Mouse (Mus musculus): ENCODE measurements around the gene Tubgcp2.
A peak's percentile ranks its signal among the peaks of the same experiment; 100 is the strongest.

Tubgcp2 gene

DNA sequence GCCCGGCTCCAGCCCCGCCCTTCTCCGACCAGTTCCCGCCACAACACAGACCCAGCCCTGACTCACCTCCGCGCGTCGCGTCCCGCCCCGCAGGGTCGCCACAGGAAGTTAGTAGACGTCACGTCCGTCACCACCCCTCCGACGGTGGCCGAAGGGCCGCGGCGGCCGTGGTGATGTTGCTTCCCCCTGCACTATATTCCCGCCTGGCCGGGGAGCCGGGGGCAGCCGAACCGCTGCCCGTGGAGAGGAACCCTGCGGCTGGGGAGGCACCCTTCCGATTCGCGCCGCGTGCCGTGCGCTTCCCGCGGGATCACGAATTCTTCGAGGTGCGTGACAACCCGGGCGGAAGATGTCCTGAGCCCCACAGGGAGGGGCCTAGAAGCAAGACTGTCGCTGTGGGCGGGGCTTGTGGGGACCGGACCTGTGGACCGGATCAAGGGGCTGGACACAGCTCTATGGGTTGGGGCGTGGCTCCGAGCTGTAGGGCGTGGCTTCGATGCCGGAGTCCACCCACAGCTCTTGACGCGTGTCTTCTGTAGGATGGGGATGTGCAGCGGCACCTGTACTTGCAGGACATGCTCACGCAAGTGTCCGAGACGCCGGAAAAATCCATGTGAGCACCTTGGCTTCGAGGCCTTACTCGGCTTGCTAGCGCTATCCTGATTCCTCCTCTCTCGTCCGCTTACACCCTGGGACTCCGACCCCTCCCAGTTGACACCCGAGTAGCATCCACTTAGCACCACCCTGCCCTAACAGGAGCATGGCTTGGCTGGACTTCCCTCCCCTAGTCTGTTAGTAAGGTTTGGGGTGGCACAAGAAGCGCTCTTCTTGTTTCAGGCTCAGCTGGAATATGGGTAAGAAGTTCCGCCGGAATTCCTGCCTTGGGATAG, at the start of gene Tubgcp2, which contains the start of gene Zfp511:
Tubgcp2 (minus strand) TSS at position 389 of the 890 bp plus-strand sequence.
Zfp511 (plus strand) TSS at position 111 of the 890 bp plus-strand sequence.
- DNase-seq (ENCODE audit: low read depth in 2 of 2, low spot score in 2 of 2): peak; percentile 67 to 75

DNA sequence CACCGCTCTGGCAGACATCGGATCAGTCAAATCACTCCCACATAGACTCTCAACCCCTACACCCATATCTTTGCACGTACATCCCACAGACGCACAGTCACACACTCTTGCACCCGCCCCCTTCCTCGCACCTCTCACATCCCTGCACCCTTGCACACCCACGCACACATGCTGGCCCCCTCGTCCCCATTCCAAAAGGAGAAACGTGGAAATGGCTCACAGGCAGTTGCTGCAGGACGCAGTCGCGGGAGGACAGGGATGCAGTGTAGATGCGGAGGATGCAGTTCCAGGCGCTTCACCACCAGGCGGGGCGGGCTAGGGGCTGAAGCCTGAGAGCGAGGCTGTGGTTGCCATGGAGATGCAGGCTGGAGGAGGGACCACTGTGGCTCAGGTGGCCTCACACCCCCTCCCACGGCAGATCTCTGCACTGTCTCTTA, 45.8 kb upstream of the Tubgcp2 start, which contains the start of gene Caly:
Caly (minus strand) TSS at position 307 of the 437 bp plus-strand sequence.
- DNase-seq (ENCODE audit: low read depth in 2 of 2, low spot score in 2 of 2): no peak

DNA sequence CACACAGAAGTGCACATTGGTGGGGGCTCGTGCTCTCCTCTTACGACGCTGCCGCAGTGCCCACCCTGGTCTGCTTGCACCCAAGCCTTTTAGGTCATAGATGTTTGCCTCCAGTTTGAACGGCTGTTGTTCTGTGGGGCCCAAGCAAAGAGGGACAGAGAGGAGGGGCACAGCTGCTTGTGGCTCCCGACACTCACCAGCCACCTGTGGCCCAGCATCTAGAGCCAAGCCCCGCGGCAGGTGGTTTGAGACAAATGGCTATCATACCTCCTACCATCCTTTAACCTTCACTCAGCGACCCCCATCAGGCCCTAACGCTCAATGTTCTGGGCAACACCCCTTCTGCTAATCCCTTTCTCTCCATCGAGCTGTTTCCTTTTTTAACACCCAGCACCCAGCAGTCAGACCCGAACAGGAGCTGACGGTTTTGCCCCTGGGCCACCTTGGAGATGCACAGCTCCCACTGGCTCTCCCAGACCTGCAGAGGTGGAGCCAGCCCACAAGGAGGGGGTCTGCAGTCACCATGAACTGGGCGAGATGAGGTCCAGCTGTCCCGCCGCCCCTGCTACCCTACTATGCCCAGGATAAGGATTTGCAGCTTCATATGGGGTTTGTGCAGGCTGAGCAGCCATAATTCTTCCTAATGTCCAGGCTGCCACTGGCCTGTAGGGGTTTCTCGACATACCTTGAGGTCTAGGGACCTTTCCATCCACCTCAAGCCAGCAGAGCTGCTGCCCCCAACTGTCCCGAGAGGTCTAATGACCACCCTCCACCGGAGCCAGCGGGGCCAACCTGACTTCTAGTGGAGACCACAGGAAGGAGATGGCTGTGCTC, 45.2 kb upstream of the Tubgcp2 start:
- no peak for DNase-seq (ENCODE audit: low read depth in 2 of 2, low spot score in 2 of 2)

DNA sequence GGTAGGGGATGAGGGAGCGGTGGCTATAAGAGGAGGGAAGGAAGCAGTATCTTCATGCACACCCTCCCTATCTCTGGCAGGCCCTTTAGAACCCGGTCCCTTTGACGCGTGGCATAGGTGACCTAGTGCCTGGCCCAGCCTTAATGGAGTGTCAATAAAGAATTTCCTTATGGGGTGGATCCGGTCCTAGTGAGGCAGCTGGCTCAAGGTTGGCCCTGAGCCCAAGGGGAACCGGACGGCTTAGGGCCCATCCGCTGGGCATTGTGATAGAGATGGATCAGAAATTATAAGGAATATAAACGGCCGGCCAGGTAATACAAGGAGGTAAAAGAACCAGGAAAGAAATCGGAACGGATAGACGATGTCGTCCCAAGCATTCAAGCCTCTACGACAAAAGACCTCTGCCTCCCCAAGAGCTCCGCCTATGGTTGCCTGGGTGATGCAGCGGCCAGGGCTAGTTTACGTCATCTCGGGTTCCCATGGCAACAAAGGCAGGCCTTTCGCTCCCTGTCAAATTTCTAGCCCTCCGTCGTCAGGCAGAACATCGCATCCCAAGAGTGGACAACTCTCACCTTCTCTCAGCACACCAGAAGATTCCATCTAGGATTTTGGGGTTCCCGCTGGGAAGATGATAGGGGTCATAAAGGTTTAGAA, 44.2 kb upstream of the Tubgcp2 start:
- peak; percentile 20 to 36 for DNase-seq (ENCODE audit: low read depth in 2 of 2, low spot score in 2 of 2)

DNA sequence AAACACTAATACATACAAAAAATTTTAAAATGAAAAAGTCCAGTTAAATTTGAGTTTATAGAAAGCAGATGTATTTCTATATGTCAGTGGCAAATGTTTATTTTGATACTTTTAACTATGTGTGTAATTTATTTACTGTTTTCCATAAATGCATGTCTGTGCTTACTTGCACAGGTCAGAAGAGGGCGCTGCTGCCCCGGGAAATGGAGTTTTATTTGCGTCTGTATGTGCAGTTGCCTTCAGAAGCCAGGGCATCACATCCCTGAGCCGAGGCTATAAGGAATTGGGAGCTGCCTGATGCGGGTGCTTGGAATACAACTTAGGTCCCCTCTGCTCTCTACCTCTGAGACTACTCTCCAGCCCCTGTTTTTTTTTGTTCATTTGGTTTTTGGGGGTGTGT, 42.2 kb upstream of the Tubgcp2 start:
- DNase-seq (ENCODE audit: low read depth in 2 of 2, low spot score in 2 of 2): peak; percentile 30 to 41

DNA sequence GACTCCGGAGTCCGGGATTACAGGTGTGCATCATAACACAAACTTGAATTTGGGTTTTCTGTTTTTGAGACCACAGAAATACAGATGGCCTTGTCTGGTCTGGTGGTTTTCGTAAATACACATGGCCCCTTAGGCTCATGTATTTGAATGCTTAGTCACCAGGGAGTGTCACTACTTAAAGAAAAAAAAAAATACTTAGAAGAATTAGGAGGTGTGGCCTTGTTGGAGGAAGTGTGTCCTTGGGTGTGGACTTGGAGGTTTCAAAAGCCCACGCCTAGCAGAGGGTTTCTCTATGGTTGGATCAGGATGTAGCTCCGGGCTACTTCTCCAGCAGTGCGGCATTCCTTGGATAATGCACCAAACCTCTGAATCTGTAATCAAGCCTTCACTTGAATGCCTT, 41.2 kb upstream of the Tubgcp2 start:
- no peak for DNase-seq (ENCODE audit: low read depth in 2 of 2, low spot score in 2 of 2)

DNA sequence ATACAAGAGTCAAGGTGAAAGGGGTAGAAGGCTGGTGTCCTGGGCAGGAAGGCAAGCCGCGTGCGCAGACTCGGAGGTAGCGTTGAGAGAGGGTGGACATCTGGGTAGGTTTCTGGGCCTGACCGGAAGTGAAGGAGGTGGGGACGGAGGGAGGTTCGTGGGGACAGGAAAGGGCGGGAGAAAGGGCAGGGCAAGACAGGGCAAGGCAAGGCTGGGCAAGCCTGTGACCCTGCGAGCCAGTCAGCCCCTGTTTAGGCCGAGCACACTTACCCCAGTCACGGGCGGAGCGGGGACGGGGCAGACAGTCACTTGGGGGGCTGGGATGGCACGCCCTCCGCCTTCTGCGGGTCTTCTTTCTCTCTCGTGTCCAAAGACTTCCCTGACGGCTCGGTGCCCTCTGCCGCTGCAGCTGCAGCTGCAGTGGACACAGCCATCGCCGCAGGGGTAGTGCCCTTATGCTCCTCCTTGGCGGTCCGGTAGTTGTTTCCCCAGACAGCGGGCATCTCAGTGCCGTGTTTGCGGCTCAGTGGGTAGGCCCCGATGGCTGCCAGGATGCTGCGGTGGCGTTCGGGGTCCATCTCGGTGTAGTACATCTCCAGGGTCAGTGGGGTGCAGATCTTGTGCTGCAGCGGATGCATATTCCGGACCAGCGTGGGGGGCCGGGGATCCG, 33.7 kb upstream of the Tubgcp2 start:
- DNase-seq (ENCODE audit: low read depth in 2 of 2, low spot score in 2 of 2): no peak

DNA sequence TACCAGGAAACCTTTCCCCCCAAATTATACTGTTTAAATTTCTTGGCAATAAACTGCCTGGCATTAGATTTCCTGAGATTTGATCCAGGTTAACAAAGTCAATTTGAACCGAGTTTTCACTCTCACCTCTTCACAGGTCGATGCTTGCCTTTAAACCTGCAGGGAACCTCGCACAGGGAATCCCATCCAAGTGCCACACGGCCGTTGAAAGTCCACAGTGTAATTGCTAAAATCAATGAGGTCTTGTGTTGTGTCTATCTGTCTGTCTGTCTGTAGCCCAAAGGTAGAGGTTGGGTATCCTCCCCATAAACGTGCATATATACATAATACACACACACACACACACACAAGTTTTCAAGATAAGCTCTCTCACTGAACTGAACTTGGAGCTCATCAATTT, 30.9 kb upstream of the Tubgcp2 start:
- DNase-seq (ENCODE audit: low read depth in 2 of 2, low spot score in 2 of 2): no peak

DNA sequence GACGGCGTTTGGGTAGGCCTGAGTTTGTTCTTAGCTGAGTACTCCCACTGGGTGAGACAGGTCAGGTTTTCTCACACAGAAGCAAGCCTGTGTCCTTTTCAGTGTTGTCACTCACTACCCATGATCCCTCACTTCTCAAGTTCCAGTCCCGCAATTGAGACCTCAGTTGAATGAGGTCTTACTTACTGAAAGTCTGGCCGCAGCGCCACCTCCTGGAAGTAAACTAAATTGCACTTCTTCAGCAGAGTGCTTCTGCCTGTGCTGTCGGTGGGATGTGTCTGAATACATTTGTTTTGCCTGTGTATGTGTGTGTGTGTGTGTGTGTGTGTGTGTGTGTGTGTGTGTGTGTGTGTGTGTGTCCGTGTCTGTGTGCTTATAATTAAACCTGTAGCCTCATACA, 26.6 kb upstream of the Tubgcp2 start:
- peak; percentile 46 to 61 for DNase-seq (ENCODE audit: low read depth in 2 of 2, low spot score in 2 of 2)

DNA sequence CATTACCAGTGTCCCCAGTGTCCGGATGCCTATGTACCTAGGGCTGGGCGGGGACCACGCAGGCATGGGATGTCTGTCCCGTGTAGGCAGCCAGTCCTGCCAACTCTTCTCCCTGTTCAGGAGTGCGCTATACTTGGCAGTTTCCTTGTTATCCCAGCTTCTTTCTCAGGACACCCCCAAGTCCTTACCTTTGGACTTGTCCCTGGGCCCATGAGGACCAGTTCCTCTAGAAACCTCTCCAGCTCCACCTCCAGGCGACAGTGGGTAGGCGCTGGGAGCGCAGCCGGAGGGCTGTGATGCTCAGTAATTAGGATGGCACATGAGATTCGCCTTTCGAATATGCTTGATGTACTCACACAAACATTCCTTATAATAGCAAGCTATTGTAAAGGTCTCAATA, 25.8 kb upstream of the Tubgcp2 start:
- DNase-seq (ENCODE audit: low read depth in 2 of 2, low spot score in 2 of 2): no peak

DNA sequence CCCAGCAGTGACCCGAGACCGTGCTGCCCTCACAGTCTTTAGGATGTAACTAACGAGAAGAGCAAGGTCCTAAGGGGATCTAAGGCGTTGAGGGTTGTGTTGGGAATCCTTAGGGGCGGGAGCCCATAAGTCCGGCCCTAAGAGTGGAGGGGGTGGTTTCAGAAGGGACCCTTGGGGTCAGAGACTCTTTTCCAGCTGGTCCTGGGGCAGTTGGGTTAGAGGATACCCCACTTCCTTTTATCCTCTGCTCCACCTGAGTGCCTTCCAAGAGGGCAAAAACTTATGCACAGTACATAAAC, 25.3 kb upstream of the Tubgcp2 start:
- no peak for DNase-seq (ENCODE audit: low read depth in 2 of 2, low spot score in 2 of 2)

DNA sequence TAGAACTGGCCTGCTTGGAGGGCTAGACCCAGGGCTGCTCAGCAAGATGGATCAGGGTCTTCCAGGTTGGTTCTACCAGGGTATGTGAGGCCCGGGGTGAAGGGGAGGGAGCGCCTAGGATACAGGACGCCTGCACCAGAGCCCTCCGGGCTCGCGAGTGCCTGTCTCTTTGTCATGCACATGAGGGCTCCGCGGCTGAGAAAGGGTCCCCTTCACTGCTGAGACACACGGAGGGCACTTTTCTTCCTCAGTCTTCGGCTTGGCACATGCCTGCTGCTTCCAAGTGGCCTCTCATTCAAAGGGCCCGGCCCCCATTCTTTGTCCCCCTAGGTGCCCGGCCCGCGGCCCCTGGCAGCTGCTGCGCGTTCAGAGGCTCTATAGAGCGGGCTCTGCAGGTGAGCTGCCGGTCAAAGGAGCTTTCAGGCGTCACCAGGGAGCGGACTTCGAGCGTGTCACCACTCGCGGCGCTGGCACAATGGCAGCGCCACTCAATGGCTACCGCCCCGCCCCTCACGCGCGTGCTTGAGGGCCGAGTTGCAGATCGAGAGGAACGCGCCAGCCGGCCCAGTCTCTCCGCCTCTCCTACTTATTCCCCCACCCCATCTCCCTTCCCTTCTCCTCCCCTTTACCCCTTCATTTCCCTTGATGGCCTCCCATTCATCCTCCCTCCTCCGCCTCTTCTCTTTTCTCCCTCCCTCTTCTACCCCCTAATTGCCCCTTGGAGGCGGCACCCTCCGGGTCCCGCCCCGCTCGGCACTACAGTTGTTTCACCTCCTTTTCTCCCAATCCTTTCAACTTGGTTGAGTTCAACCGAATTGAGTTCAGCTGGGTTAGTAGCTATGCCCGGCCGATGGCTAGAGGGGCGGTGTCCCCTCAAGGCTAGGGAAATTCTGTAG, 24.7 kb upstream of the Tubgcp2 start:
- DNase-seq (ENCODE audit: low read depth in 2 of 2, low spot score in 2 of 2): no peak

DNA sequence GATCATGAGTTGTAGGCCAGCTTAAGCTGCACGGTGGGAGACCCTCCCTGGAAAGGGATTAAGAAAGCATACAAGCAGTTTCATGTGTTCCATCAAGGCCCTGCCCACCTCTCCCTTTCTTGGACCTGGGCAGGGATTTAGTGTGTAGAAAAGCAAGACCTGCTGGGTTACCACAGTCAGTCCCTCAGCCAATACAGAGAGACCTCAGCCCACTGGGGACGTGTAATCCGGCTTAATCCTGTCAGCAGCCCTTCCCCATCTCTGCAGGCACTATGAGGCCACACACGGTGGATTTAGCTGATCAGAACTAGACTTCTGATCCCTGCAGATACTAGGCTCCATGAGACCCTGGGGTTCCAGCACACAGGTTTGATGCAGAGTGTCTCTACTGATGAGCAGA, 23.1 kb upstream of the Tubgcp2 start:
- DNase-seq (ENCODE audit: low read depth in 2 of 2, low spot score in 2 of 2): no peak

DNA sequence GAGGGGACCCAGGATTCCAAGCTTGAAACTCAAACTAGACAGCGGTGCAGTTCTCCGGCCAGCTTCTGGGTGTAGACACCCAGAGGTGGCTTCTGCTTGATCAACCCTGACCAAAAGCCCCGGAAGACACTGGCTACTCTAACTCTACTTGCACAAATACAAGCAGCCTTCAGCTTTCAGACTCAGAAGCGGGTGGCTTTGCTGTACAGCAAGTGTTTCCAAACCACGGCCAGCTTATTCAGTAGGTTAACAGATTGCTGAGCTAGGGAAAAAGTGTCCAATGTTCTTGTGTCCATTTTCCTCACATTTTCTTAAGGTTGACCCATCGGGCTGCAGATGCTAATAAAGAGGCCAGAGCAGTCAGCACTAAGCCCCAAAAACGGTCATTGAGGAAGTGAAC, 22.1 kb upstream of the Tubgcp2 start:
- no peak for DNase-seq (ENCODE audit: low read depth in 2 of 2, low spot score in 2 of 2)

DNA sequence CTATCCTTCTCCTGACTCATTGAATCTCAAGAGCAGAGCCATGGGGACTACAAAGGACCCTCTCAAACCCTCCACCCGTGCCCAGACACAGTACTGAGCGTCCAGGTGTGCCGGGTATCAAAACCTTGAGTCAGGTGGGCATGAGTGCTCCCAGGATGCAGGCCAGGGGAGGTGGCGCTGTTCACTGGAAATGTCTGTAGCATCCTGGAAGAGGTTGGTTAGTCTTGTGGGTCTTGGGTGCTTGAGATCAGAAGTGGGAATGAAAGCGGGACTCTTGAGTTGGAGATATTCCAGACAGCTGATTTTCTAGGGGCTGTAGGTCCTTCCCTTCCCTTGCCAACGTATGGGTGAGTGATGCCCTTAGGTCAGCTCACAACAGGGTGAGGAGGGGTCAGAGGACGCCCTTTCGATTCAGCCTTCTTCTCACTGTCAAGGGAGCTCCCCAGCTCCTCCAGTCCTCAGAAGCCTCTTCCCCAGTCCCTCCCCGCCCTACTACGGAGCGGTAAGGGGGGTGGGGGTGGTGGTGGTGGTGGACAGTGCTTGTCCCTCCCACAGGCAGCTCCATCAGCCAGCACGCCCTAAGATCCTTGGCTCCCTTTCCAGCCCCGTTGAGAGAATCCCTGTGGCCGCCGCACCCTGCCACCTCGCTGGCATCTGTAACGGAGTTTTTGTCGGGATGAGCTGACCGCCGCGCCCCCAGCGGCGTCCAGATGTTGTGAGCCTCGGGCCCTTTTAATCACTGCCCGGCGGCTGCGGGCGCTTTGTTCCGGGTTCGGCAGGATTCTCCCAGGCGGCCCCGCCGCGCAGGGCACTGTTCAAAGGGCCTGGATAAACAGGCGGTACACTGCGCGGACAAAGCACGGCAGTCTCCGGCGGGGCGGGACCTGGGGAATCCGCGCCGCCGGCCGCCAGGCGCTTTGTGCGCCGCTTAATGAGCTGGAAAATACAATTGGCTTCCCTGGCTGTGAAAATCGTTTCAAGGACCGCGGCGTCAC, 21.2 kb upstream of the Tubgcp2 start:
- DNase-seq (ENCODE audit: low read depth in 2 of 2, low spot score in 2 of 2): no peak

DNA sequence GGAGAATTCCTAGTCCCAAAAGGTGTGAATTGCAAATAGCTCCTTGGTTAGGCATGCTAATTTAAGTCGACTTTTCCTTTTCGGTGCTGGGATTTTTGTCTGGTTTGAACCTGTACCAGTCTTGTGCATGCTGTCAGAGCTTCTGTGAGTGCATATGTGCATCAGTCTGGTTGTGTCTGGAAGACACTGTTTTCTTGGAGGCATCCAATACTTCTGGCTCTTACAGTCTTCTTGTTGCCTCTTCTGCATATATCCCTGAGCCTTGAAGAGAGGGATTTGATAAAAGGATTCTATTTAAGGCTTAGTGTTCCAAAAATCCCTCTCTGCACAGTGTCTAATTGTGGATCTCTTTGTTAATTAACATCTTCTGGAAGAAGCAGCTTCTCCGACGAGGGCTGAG, 17.7 kb upstream of the Tubgcp2 start:
- DNase-seq (ENCODE audit: low read depth in 2 of 2, low spot score in 2 of 2): no peak

DNA sequence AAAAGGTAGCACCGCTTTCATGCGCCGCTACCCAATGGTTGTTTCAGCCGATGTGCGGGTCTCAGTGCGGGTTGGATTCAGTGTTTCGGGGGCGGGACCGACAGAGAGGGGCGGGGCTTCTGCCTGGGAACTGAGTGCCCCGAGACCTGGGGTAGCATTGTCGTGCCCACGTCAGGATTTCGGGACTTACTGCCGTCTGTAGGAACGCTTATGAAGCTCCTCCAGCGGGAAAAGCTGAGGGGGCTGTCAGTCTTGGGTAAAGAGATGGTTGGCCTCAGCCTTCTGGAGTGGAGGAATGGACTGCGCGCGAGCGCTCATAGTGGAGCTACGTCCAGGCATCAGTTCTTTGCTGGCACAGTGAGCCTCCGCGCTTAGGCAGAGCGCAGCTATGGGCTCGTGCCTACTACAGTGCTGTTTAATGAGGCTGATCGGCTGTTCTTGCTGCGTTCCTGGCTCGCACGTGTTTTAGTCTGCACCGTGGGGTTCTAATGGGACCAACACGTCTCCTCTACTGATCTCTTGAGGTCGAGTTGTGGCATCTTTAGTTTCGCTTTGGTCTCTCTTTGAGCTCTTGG, 12.7 kb upstream of the Tubgcp2 start:
- DNase-seq (ENCODE audit: low read depth in 2 of 2, low spot score in 2 of 2): no peak

DNA sequence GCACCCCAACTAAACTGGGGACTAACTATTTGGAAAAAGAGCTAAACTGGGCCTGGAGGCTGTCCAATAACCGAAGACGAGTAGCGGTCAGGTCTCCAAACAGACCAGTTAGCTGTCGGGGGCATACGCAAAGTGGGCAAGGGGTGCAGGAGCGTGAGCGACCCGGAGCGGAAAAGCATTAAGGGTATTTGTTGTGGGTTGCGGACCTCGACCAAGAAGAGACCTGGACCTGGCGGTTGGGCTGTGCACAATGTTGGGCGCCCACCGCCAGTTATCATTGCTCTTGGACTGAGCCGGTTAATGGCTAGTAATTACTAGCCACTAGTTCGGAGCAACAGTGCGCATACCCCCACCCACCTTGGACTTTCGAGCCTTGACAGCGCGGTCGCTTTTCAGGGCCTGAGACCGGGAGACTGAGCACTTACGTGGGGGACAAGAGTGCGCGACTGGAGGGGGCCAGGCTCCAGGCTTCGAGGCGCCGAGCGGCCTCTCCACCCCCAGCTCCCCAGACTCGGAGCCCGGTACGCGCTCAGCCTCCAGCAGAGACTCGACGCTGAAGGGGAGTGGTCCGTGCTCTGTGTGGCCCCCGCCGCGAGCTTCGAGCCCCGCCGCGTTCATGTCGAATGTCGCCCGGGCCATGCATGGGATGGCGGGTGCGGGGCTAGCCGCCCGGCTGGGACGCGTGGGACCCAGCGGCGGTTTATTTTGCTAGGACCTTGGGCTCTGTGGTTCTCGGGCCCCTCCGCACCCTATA, 12.1 kb upstream of the Tubgcp2 start, which contains the start of gene Msx3:
Msx3 (minus strand) TSS at position 729 of the 754 bp plus-strand sequence.
- DNase-seq (ENCODE audit: low read depth in 2 of 2, low spot score in 2 of 2): no peak

All from CD8-positive naive resting alpha-beta T cell, adult 2 months (primary cell).